Mouse (Mus musculus) ES-E14 (cell line): ENCODE data around the gene Klf12. TPM values are rescaled to one million over a fixed set of nuclear protein-coding genes. Genes with fewer than 3 reads are reported as not detected.

ENCODE experiments used
- DNase-seq: peaks from one replicate; pipeline ENCODE4 v3.0.0-alpha.2; 2013; ENCODE audit warnings: low read depth, low spot score
- H3K27ac ChIP-seq: 2 replicates; pipeline ENCODE4 v1.5.1; 2012; ENCODE audit warnings: low read depth, mild to moderate bottlenecking, low read length, moderate library complexity, mixed read lengths; ENCODE audit not compliant: poor library complexity, insufficient read depth, severe bottlenecking
- H3K36me3 ChIP-seq: 2 replicates; pipeline ENCODE4 v1.6.1; 2012; ENCODE audit warnings: mild to moderate bottlenecking, low read length, moderate library complexity, mixed read lengths; ENCODE audit not compliant: control insufficient read depth, poor library complexity, insufficient read depth, severe bottlenecking
- H3K4me1 ChIP-seq, 2 experiments: fragments of 150-350 bp in 1 of 2; sonication (generic) in 1 of 2; 2 replicates each; pipeline ENCODE4 v1.6.1; 2012; ENCODE audit warnings: low read length in 2 of 2, mild to moderate bottlenecking in 1 of 2, mixed read lengths in 1 of 2; ENCODE audit not compliant: control insufficient read depth in 2 of 2, insufficient read depth in 2 of 2, poor library complexity in 1 of 2
- H3K4me3 ChIP-seq, 2 experiments: fragments of 150-350 bp in 1 of 2; sonication (generic) in 1 of 2; 2 replicates each; pipeline ENCODE4 v1.5.1; 2012; ENCODE audit warnings: low read length in 2 of 2, low read depth in 1 of 2, mild to moderate bottlenecking in 1 of 2, mixed read lengths in 1 of 2; ENCODE audit not compliant: insufficient read depth in 1 of 2, poor library complexity in 1 of 2, severe bottlenecking in 1 of 2
- H3K9ac ChIP-seq: 2 replicates; pipeline ENCODE4 v1.6.1; 2012; ENCODE audit warnings: low read depth, mild to moderate bottlenecking, low read length, mixed read lengths; ENCODE audit not compliant: poor library complexity, insufficient read depth, severe bottlenecking
- H3K9me3 ChIP-seq: fragments of 150-350 bp; sonication (generic); 2 replicates; pipeline ENCODE4 v1.6.1; 2012; ENCODE audit warnings: low read depth, mild to moderate bottlenecking, low read length; ENCODE audit not compliant: control insufficient read depth, insufficient read depth
- CHD2 ChIP-seq: IDR thresholded peaks from 2 replicates; pipeline ENCODE4 v1.6.1; 2014; ENCODE audit warnings: mild to moderate bottlenecking, low read depth, low read length, inconsistent platforms
- HCFC1 ChIP-seq: IDR thresholded peaks from 2 replicates; pipeline ENCODE4 v1.6.1; 2012; ENCODE audit warnings: low read length, inconsistent platforms, borderline replicate concordance; ENCODE audit not compliant: insufficient read depth
- MAFK ChIP-seq: IDR thresholded peaks from 2 replicates; pipeline ENCODE4 v1.6.1; 2014; ENCODE audit warnings: mild to moderate bottlenecking, low read depth, low read length, inconsistent platforms; ENCODE audit not compliant: insufficient read depth
- ZC3H11A ChIP-seq: IDR thresholded peaks from 2 replicates; pipeline ENCODE4 v1.6.1; 2012; ENCODE audit warnings: low read depth, mild to moderate bottlenecking, inconsistent platforms, low read length, borderline replicate concordance
- ZNF384 ChIP-seq: IDR thresholded peaks from 2 replicates; pipeline ENCODE4 v1.6.1; 2012; ENCODE audit warnings: low read depth, low read length, inconsistent platforms
- in situ Hi-C, 2 experiments: fragments of 600-800 bp; cut with MboI; formaldehyde crosslinking; loops; one replicate each; pipeline ENCODE4 v1.15.1; 2025; ENCODE audit warnings: low sequenced_read_pairs in 2 of 2, inconsistent platforms in 1 of 2; ENCODE audit not compliant: unreplicated experiment in 2 of 2
- total RNA-seq: library from RNA; depleted of rRNA; stranded (reverse); fragments of 300-350 nt; gene quantifications from 2 replicates; pipeline ENCODE4 v1.2.3, GENCODE M21; 2012

Klf12 gene
- total RNA-seq, 1 experiment, result 8.7 TPM

- TF ChIP-seq MAFK (no peak), HCFC1 (no peak), ZC3H11A (no peak), ZNF384 (no peak), CHD2 (no peak)
- in situ Hi-C loops, result no loop called here
- Histone ChIP-seq H3K27ac (no peak overlapping the region), H3K4me1 (peaks cover 0 to 8% of the 10 kb centered on the region in 2 experiments; a peak in 2 of 4 replicates), H3K9ac (no peak overlapping the region), H3K9me3 (no peaks in the 10 kb centered on the region), H3K36me3 (peaks cover 11% of the 10 kb centered on the region; the same call in 1 of the 2 replicates), H3K4me3 (no peak overlapping the region)
- DNase-seq, result no peak
Observed at GRCm38 (mm10) chr14:100281734-100282133, 2.7 kb downstream of the Klf12 start.

GRCm38 (mm10) chr14:100274179-100274578, 10.3 kb downstream of the Klf12 start:
- TF ChIP-seq CHD2 (no peak), ZNF384 (no peak)
- H3K27ac ChIP-seq, result no peak overlapping the region
- peaks cover 5% of the 10 kb centered on the region; the same call in 1 of the 2 replicates for H3K36me3 ChIP-seq
- H3K9ac ChIP-seq, result no peak overlapping the region
- DNase-seq, result no peak
- no peaks in the 10 kb centered on the region for H3K9me3 ChIP-seq
- in situ Hi-C loops, result no loop called here
- H3K4me1 ChIP-seq, result no peaks in the 10 kb centered on the region
- H3K4me3 ChIP-seq, result no peak overlapping the region

- H3K4me3 ChIP-seq, result peak overlapping the region in 1 of 2 experiments; percentile 30; a peak in 2 of 4 replicates
- H3K4me1 ChIP-seq, result peaks cover 0 to 3% of the 10 kb centered on the region in 2 experiments; a peak in 1 of 4 replicates
- no peak overlapping the region for H3K27ac ChIP-seq
- no peak for TF ChIP-seq HCFC1
- no peak for TF ChIP-seq ZC3H11A
- TF ChIP-seq MAFK, result no peak
- TF ChIP-seq CHD2, result no peak
- TF ChIP-seq ZNF384, result no peak
- no peak for DNase-seq
- H3K36me3 ChIP-seq, result no peaks in the 10 kb centered on the region
- in situ Hi-C loops, result no loop called here
- H3K9me3 ChIP-seq, result no peaks in the 10 kb centered on the region
- peak overlapping the region; percentile 30; the same call in 1 of the 2 replicates for H3K9ac ChIP-seq
Observed at GRCm38 (mm10) chr14:100260531-100260930, 23.9 kb downstream of the Klf12 start.

DNA sequence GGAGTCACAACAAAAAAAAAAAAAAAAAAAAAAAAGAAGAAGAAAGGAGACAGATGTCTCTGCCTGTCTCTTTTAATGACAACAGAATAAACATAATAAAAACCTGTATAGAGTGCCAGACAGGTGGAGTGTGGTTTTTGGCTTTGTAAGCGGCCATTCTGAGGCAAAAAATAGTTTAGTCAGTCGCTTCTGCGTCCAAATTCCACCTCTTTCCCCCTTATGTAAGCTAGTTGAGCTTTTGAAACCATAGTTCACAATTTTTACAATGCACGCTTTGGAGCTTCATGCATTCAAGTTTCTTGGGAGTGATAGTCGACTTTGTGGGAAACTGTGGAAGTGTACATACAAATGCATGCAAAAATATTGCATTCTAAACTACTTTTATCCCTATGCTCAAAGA, 41.4 kb downstream of the Klf12 start:
- in situ Hi-C loops, result no loop called here
- peaks cover 2% of the 10 kb centered on the region for H3K36me3 ChIP-seq

GRCm38 (mm10) chr14:100239874-100240273, 44.6 kb downstream of the Klf12 start:
- in situ Hi-C loops, result no loop called here
- no peak for TF ChIP-seq CHD2
- TF ChIP-seq MAFK, result no peak
- no peak for TF ChIP-seq ZC3H11A
- TF ChIP-seq ZNF384, result no peak
- no peak for TF ChIP-seq HCFC1
- H3K9ac ChIP-seq, result no peak overlapping the region
- H3K4me1 ChIP-seq, result peaks cover 0 to 5% of the 10 kb centered on the region in 2 experiments; a peak in 2 of 4 replicates
- H3K4me3 ChIP-seq, result no peak overlapping the region
- H3K36me3 ChIP-seq, result peaks cover 2% of the 10 kb centered on the region; the same call in 1 of the 2 replicates
- DNase-seq, result no peak
- H3K9me3 ChIP-seq, result no peaks in the 10 kb centered on the region
- no peak overlapping the region for H3K27ac ChIP-seq

More for the DNA sequence above, 41.4 kb downstream of the Klf12 start:
- Histone ChIP-seq H3K9ac (no peak overlapping the region), H3K27ac (no peak overlapping the region), H3K9me3 (no peaks in the 10 kb centered on the region), H3K4me1 (peaks cover 0 to 1% of the 10 kb centered on the region in 2 experiments; a peak in 1 of 4 replicates), H3K4me3 (no peak overlapping the region)
- TF ChIP-seq ZC3H11A (no peak), HCFC1 (no peak), CHD2 (no peak), MAFK (no peak)
- no peak for DNase-seq
